Mouse (Mus musculus) brain, embryonic 14.5 days (tissue): ENCODE measurements around the gene Nat8f1. TPM values are rescaled to one million over a fixed set of nuclear protein-coding genes. Genes with fewer than 3 reads are reported as not detected.
"Not testable (repeated sequence)": the region's sequence is repeated elsewhere in the genome, so short reads cannot be mapped to it uniquely, and the experiment has no call there.

ENCODE experiments used
- DNase-seq: peaks from one replicate; pipeline ENCODE4 v3.0.0-alpha.2; 2011; ENCODE audit warnings: low read depth
- CTCF ChIP-seq: fragments of 200-500 bp; IDR thresholded peaks from 2 replicates; pipeline ENCODE4 v1.5.1; 2012; ENCODE audit warnings: inconsistent platforms, mild to moderate bottlenecking, moderate library complexity, borderline replicate concordance; ENCODE audit not compliant: insufficient read depth, insufficient read length; ENCODE audit errors: extremely low read depth
- POLR2A ChIP-seq: fragments of 200-500 bp; IDR thresholded peaks from 2 replicates; pipeline ENCODE4 v1.6.1; 2012; ENCODE audit warnings: mild to moderate bottlenecking, inconsistent platforms, borderline replicate concordance; ENCODE audit not compliant: poor library complexity, insufficient read depth, insufficient read length, severe bottlenecking; ENCODE audit errors: extremely low read depth
- polyA plus RNA-seq: library from polyadenylated mRNA; depleted of rRNA; stranded (reverse); fragments of >200 nt; gene quantifications from 2 replicates; pipeline ENCODE4 v1.2.3, GENCODE M21; 2012

Nat8f1 gene
- polyA plus RNA-seq, 1 experiment, result 17.1 TPM

GRCm38 (mm10) chr6:85927476-85928464 lies 12.3 kb upstream of the Nat8f1 start:
- no peak for DNase-seq
- no peak for TF ChIP-seq POLR2A
- TF ChIP-seq CTCF, result no peak

DNA sequence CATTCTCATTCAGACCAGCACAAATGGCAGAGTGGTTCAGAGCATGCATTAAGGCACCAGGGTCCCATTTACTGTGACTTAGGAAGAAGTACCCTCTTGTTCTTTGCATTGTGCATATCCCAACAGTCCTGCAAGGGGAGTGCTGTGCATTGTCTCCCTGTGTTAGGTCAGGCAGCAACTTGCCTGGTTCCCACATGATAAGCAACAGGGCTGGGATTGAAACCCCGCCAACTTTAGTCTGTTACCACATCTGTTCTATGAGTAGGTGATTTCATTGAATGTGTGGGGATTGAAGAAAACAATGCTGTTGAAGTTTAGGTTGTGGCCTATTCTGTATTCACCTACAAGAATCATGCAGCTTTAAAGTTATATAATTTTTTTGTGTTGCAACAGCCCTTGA lies 11.2 kb upstream of the Nat8f1 start:
- DNase-seq, result no peak

DNA sequence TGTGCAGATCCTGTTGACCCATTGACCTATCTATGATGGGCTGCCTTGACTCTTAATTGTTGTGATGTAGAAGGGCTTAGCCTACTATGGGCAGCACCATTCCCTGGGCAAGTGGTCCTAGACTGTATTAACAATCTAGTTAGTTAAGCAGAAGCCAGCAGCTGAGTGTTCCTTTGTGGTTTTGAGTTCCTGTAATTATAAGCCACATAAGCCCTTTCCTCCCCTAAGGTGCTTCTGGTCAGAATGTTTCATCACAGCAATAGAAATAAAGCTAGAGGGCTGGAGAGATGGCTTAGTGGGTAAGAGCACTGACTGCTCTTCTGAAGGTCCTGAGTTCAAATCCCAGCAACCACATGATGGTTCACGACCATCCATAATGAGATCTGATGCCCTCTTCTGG lies 8.2 kb upstream of the Nat8f1 start:
- DNase-seq, result no peak
- TF ChIP-seq POLR2A, result no peak
- no peak for TF ChIP-seq CTCF

More for the DNA sequence above, 11.2 kb upstream of the Nat8f1 start:
- TF ChIP-seq POLR2A (no peak), CTCF (no peak)

DNA sequence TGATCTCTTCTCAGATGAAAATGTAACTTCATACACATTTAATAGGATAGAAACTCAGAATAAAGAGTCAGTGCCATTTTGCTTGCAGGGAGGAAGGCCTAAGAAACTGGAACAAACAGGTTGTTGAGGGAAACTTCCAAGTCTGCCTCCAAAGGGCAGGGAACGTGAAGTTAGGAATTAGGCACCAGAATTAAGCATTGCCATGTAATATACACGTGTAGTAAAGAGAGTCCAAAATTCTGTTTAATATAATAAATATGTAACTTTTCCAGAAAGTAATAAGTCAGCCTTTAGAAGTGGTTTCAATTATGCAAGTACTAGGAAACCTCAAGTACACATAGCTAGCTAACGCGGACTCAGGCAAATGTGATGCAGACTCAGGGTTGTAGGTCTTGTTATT lies 3.9 kb upstream of the Nat8f1 start:
- TF ChIP-seq CTCF, result no peak
- DNase-seq, result no peak

GRCm38 (mm10) chr6:85918341-85918740 lies 2.9 kb upstream of the Nat8f1 start:
- not testable (repeated sequence) for DNase-seq

DNA sequence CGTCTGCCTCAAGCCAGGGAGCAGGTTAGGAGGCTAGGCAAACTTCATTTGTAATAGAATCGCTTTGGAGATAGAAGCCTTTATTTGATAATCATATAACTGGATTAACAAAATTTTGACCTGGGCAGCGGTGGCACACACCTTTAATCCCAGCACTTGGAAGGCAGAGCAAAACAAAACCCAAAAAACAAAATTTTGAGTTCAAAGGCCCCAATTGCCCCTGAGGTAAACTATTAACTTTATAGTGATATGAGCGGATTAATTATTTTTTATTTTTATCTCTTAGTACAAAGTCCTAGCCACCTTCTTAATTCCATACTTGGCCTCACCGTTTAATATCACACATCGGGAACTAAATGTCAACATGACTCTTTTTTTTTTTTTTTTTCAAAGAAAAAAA lies 1.1 kb upstream of the Nat8f1 start:
- TF ChIP-seq POLR2A (no peak), CTCF (no peak)
- no peak for DNase-seq

DNA sequence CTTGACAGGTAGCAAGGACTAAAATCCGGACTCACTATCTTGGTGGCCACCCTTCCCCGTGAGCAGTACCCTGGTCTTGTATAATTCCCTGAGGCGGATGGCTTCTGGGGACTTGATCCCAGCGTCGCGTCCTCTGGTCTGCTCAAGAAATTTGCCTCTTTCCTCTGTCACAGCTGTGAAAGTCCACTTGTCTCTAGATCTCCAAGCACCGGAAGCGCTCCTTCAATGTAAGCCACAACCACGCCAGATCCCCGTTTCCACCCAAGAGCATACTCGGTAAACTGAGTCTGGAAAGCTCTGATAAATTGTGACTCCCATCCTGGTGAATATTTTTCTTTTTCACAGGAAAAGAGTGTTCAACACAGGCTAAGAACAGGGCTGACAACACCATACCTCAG lies 347 bp downstream of the Nat8f1 start:
- TF ChIP-seq POLR2A (no peak), CTCF (no peak)
- no peak for DNase-seq

- DNase-seq, result no peak
- TF ChIP-seq CTCF (no peak), POLR2A (no peak)
Observed at GRCm38 (mm10) chr6:85911587-85911986, 3.9 kb downstream of the Nat8f1 start, which contains the start of gene Tprkb. Gene Tprkb, plus strand, starts transcription at chr6:85911865.

GRCm38 (mm10) chr6:85909704-85910103 lies 5.8 kb downstream of the Nat8f1 start:
- no peak for DNase-seq
- TF ChIP-seq CTCF, result no peak
- no peak for TF ChIP-seq POLR2A

DNA sequence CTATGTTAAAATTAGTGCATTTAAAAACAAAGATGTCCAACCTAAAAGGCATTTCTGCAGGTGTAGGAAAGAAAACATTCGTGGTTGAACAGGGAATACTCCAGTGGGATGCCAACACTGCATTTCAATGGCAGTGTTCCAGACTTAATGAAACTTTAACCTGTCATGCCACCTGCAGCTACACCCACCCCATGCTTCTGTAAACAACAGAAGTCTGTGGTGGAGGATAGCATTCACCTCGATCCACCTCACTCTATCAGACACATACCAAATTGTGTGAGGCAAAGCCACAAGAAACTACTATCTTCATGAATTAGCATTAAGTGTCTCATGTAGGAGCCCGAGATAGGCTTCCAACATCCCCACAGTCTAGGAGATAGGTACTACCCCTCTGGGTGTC lies 7.1 kb downstream of the Nat8f1 start:
- TF ChIP-seq CTCF, result no peak
- no peak for TF ChIP-seq POLR2A
- DNase-seq, result no peak

GRCm38 (mm10) chr6:85906911-85907351 lies 8.6 kb downstream of the Nat8f1 start:
- peak; percentile 11 for DNase-seq

DNA sequence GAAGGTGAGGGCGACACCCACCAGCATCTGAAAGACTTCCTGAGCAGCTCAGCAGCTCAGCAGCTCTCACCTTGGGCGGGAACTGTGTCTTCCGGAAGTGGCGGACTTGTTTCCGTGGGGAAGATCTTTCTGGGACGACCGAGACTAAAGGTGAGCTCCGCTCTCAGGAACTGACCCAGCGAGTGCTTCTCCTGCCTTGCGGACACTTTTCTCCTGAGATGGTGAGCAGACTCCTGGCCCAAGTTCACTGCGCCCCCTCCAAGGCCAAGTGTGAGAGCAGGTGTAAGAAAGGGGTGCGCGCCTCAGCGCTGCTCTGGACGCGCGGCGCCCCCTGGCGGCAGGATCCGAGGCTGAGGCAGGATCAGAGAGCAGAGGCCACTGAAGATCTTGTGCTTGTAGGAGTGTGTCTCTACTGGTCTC lies 10.8 kb downstream of the Nat8f1 start, which contains the start of gene Nat8f4:
Gene Nat8f4, minus strand, starts transcription at position 243 of the 420 bp plus-strand sequence.
- DNase-seq, result peak; percentile 55

More for the DNA sequence above, 10.8 kb downstream of the Nat8f1 start, which contains the start of gene Nat8f4:
- peak; percentile 63; the same call in 1 of the 2 replicates for TF ChIP-seq CTCF
